Mouse (Mus musculus): ENCODE results near the gene Mrpl4. TPM values are rescaled to one million over a fixed set of nuclear protein-coding genes. Genes with fewer than 3 reads are reported as not detected.

Gene Mrpl4
- polyA plus RNA-seq (2012; rRNA removed) = 114 and 131 TPM in 2 replicates

DNA sequence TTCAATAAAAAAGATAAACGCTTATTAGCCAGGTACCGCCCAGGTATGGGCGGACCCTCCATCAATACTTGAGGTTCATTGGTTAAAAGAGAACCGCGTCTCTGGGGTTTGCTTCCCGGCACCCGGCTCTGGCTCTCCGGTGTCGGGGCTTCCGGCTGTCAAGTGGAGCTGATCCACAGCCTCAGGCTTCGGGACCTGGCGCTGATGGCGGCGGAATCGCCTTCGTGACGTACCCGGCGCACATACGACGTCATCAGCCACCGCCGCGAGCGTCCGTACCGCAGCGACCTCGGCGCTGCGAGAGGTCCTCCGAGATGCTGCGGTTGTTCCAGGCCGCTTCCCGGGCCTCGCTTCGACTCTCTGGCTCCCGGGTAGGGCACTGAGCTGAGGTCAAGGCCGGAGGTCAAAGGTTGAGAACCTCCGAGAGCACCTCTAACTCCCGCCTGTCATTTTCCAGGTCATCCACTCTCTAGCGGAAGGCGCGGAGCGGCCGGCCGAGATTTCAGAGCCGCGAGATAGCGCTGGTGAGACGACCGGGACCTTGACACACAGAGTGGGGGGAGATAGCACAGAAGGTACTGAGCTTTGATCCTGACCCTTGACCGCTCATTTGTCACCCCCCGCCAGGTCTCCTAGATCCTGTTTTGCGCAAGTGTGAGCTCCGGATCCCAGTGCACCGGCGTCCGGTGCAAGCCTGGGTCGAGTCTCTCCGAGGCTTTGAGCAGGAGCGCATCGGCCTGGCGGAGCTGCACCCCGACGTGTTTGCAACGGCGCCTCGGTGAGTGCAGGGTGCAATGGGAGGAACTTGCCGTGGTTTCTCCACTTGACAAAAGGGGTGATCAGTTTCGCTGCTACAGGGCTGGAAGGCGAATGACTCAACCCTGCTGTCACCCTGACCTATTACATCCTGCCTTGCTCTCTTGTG, at the start of gene Mrpl4:
Gene Mrpl4, plus strand, starts transcription at position 112 of the 925 bp plus-strand sequence.
- peak; percentile 80 to 94 for DNase-seq (ENCODE audit: extremely low spot score in 1 of 2, low spot score in 1 of 2)

DNA sequence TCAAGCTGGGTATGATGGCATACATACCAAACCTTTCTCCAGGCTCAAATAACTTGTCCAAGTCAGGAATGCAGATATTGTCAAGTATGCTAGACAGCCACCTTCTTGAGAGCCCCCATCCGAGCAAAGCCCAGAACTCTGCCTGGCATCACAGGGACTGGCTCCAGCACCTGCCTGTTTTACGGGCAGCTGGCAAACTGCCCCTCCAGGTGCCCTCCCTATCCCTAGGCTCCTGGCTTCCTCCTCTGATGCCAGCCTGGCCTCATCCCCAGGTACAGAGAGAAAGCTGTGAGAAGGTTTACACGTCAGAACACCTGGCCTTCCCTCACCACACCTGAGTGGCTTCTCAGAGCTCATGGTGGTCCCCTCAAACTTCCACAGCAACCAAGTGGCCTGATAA, 45.5 kb upstream of the Mrpl4 start:
- DNase-seq (ENCODE audit: extremely low spot score in 1 of 2, low spot score in 1 of 2) = no peak

DNA sequence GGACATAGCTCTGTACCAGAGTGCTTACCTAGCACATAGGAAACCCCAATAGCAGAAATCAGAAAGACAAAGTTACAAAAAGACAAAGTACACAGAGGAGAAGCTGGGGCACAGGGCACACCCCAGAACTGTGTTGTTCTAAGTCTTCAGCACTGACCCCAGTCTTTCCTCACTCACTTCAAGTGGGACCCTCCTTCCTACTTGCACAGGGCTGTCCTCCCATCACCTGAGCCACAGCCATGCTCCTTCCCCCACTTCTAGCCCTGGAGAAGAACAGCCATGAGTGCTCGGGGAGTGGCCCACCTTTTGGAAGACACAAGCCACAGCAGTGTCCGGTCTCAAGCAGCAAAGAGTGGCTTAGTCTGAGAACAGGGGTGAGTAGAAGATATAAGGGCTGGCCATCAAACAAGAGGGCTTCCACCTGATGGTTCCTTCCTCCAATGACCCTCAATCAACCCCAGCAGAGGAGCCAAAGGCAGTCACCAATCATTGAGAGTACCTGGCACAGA, 43.1 kb upstream of the Mrpl4 start, which contains the start of gene Dnmt1:
Gene Dnmt1, minus strand, starts transcription at position 459 of the 509 bp plus-strand sequence.
- no peak for DNase-seq (ENCODE audit: extremely low spot score in 1 of 2, low spot score in 1 of 2)

DNA sequence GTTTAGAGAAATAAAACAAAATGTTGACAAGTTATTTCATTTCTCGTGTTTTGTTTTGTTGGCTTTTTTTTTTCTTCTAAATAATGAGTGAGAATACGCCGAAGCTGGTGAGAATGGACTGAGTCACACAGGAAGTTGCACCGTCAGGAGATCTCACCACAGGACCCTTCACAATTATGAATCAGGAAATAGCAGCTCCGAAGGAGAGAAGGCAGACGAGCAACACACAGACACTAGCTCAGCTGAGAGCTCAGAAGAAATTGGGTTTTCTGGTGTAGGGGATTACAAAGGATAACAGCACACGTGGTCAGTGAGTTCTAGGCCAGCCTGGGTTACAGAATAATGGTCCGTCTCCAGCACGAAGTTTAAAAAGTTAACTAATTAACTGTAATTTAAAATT, 41.0 kb upstream of the Mrpl4 start:
- DNase-seq (ENCODE audit: extremely low spot score in 1 of 2, low spot score in 1 of 2) = no peak

DNA sequence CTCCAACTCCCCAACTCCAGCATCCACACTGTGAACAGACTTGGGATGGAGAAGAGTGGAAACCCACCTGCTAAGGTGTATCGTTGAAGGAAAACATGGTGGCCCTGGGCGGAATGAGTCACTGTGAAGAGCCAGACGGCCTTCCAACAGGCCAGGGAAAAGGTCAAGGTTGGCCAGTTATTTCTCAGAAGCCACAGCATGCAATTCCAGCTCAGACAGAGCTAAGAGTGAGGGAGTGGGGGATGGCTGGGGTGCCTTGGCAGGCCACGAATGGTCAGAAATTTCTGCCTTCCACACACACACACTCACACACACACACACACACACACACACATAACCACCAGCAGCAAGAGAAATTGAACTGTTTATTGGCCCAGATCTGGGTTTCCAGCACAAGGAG, 36.9 kb upstream of the Mrpl4 start:
- DNase-seq (ENCODE audit: extremely low spot score in 1 of 2, low spot score in 1 of 2) = no peak

DNA sequence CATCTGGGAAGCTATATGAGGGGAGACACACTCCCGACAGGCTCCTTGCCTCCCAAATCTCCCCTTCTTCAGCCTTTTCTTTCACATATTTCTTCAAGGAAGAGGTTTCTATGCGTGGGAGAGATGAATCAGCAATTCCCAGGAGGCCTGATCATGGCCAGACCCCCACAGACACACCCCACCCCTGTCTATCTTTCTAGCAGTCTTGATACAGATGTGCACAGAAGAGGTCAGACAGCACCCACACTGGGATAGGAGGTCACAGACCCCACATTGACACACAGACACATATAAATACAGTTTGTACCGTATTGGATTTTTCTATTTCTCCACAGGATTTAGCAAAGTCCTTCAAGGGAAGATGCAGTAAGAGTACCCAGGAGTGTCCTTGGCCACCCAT, 36.5 kb upstream of the Mrpl4 start:
- DNase-seq (ENCODE audit: extremely low spot score in 1 of 2, low spot score in 1 of 2) = no peak

DNA sequence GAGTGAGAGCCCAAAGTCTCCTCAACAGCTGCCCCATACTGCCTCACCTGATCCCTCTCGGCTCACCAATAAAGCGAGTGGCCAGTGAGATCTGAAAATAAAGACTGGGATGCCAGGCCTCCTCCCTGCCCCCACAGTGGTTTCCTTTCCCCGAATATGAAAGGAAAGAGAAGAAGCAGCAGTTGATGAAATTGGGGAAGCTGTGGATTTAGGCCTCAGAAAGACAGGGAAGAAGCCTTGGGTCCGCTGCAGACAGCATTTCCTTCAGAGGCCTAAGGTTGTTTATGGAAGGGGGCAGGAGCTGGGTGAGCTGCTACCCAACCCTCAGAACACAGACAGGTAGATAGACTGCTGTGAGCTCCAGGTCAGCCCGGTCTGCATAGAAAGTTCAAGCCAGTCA, 35.8 kb upstream of the Mrpl4 start:
- no peak for DNase-seq (ENCODE audit: extremely low spot score in 1 of 2, low spot score in 1 of 2)

DNA sequence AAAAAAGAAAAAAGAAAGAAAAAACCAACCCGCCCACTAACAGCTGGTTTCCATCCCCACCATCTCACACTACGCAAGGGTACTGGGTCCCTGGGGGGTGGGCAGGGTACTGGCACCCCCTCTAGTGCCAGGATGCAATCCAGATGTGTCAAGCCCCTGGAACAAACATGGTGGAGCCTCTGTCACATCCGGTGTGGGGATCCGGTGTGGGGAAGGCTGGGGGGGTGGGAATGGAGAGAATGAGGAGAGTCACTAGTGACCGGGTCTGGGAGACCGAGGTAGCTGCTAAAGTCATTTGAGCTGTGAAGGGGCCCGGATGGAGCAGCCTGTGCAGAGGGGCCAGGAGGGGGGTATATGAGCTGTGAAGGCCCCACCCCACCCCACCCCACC, 30.8 kb upstream of the Mrpl4 start:
- DNase-seq (ENCODE audit: extremely low spot score in 1 of 2, low spot score in 1 of 2) = no peak

DNA sequence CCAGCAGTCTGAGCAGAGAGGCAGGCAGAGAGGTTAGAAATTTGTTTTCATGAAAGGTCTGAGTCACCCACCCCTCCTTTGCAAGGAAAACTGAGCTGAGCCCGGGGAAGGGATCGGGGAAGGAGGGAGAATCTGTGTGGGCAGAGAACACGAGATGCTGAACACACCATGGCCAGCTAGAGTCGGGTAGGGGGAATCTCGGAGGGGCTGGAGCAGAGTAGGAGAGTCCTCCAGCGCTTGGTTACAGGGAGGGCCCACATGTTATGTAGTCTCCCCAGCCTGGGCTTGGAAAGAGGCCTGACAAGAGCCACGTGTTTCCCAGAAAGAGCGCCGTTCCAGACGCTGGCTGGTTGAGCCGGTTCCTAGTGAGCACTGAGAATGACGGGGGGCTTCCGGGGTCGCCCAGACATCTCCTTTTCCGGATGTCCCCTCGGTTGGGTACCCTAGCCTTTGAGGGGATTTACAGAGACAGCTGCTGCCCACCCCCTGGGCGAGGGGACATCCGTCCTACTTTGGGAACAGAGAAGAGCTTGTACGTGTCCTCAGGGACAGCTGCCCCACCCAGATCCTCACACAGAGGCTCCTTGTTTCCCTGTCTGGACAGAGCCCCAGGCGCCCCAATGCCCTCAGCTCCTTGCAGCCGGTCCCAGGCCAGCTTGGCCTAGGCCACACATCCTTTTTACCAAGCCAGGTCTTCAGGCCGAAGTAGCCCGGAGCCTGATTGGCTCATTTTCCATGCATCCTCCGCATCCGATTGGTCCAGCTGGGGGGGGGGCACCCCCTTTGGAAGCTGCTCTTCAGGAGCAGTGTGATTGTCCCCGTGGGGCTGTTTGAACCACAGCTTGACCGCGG, 30.2 kb upstream of the Mrpl4 start:
- peak; percentile 28 to 70 for DNase-seq (ENCODE audit: extremely low spot score in 1 of 2, low spot score in 1 of 2)

DNA sequence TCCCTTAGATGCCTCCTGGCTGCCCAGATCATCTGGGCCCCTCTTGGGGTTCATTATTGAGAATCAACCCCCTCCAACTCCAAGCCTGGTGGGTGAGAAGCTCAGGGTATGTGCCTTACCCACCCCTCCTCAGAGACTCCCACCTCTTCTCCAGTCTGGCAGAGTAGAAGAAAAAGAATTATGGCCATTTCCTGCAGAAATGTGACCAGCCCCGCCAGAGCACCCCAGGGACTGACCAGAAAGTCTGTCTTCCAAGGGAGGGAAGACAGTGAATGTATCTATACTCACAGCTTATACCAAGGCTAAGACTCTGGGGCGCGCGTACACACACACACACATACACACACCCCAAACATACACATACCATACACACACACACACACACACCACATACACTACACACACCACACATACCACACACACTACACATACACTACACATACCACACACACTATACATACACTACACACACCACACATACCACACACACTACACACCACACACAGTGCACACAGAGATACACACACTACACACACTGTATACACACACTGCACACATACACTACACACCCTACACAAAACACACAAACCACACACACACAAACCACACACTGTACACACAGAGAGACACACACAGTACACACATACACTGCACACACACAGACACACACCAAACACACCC, 29.4 kb upstream of the Mrpl4 start:
- no peak for DNase-seq (ENCODE audit: extremely low spot score in 1 of 2, low spot score in 1 of 2)

DNA sequence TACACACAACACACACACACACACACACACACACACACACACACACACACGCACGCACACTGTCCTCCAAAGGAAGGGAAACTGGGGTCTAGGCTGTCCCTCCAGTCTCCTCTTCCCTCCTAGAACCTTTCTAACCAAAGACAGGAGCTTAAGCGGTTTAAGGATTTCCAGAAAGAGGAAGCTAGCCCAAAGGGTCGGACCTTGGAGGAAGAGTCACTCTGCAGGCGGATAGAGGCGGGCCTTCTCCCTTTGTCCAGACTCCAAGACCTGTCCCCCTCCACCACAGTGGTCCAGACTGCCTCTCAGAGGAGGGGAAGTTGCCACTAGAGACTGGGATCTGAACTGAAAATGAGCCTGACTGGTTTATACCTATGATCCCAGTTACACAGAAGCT, 28.9 kb upstream of the Mrpl4 start:
- no peak for DNase-seq (ENCODE audit: extremely low spot score in 1 of 2, low spot score in 1 of 2)

DNA sequence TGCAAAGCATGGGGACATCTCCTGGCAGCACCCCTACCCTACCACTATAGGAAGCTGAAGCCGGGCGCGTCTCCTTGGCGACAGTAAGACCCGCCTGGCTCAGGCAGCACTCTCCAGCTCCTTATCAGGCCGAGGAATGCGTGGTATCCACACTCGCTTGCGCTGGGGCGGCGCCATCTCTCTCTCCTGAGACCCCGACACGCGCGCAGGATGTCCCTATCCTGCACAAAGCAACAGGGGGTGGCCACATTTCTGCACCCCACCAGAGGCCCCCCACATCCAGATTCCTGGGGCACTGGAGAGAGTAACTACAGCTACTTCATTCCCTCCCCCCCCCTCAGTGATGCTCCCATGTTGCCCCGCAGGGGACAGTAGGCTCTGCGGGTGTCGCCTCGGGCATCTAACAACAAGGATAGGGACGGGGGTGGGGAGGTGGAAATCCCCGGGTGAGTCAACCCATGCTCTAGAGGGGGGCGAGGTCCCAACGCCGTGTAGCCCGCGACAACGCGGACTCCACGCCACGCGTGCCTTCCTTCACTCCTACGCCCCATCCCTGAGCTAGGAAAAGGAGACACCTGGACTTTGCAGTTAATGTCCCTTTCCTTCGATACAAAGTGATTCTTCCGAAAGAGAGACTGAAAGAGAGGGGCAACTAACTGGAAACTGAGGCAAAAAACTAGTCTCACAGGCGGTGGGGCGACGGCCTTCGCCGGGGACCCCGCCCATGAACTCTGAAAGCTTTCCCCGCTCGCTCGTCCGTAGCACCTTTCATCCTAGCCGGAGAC, 26.9 kb upstream of the Mrpl4 start:
- DNase-seq (ENCODE audit: extremely low spot score in 1 of 2, low spot score in 1 of 2) = peak in 1 of 2 experiments; percentile 28

DNA sequence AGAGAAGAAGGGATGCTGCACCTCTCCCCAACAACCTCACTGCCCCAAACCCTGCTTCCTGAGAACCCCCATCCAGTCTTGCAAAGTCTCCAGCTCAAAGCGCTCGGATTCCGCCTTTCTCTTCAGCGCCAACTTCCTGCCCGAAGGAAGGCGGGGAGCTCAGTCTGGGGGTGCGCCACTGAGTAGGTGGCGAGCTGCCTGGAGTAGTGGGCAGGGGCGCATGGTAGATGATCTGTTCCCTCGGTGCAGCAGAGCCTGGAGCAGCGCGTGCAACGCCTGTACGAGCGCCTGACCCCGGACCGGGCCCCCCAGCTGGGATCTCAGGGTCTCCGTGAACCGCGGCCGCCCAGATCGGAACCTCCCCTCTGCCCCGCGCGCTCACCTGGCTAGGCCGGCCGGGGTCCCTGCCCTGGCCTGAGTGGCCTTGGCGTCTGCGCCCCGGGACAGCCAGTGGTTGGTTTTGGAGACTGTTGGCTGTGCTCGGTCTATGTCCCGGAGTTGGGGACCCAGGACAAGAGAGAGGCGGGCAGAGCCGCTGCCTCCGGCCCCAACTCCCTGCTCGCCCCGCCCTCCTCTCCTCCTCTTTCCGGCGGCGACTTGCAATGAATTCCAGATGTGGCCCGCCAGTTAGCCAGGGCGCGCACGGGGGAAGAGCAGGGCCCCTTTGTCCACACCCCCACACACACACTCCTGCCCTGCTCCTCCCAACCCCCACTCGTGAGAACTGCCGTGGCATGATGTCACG, 26.1 kb upstream of the Mrpl4 start, which contains the start of gene S1pr2:
Gene S1pr2, minus strand, starts transcription at position 566 of the 745 bp plus-strand sequence.
- peak; percentile 23 to 59 for DNase-seq (ENCODE audit: extremely low spot score in 1 of 2, low spot score in 1 of 2)

DNA sequence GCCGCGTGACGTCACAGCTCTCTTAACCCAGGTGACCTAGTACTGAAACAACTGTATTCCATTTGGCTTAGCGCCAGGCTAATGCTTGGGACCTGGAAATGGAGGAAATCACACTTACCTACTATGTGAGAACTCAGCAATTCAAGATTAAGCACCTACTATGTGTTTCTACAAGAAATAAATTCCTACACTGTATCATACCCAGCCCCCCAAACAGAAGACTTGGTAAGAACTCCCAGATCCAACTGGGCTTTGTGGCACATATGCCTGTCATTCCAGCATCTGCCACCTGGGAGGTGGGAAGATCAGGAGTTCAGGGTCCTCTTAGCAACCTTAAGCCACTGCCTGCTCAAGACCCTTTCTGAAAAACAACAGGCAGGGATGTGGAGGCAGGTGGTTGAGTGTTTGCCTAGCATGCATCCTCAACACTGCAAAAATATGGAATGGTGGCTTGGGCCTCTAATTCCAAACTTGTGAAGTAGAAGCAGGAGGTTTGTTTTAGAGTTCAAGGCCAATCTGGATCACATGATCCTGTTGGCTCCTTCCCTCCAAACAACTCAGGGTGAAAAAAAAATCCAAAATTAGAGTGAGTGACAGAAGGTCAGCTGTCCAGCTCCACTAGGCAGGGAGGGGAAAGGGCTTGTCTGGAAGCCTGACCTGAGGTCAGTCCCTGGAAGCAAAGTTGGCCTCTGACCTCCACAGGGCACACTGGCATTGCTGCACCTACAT, 25.4 kb upstream of the Mrpl4 start:
- DNase-seq (ENCODE audit: extremely low spot score in 1 of 2, low spot score in 1 of 2) = no peak

DNA sequence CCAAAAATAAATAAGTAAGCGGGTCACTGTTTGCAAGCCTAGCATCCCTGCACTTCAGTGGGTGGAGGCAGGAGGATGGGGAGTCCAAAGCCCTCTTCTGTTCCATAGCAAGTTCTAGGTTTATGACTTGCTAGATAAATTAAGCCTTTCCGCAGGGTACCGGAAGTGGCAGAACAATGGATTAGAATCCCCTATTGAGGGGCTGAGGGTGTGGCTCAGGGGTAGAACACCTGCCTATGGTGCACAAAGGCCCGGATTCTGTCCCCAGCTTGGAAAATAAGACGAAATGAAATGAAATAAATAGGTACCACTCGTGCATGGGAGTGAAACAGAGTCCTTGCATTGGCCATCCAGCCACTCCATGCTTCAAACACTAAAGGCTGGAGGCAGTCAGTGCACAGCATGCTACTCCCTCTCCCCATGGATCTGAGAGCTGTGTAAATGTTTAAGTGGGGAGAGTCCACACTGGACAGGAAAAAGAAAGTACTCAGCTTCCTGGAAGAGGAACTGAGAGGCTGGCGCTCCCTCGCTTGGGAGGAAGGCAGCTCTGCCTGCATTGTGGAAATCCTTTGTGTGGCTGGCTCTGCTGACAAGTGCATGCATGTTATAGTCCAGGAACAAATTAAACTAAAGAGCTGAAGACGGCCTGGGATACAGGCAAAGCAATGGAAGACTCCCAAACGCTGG, 24.0 kb upstream of the Mrpl4 start:
- no peak for DNase-seq (ENCODE audit: extremely low spot score in 1 of 2, low spot score in 1 of 2)

DNA sequence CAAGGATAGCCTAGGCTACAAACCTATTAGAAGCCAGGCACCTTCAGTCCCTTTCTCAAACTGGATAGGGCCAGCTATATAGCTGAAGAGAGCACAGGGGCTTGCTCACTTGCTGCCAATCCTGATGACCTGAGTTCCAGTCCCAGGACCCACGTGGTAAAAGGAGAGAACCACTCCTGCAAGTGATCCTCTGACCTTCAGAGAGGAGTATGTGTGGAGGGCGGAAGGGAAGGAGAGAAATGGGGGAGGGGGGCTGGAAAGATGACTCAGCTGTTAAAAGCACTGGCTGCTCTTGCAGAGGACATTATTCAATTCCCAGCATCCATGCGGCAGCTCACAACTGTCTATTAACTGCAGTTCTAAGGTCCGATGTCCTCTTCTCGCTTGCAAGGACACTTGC, 23.4 kb upstream of the Mrpl4 start:
- DNase-seq (ENCODE audit: extremely low spot score in 1 of 2, low spot score in 1 of 2) = no peak

DNA sequence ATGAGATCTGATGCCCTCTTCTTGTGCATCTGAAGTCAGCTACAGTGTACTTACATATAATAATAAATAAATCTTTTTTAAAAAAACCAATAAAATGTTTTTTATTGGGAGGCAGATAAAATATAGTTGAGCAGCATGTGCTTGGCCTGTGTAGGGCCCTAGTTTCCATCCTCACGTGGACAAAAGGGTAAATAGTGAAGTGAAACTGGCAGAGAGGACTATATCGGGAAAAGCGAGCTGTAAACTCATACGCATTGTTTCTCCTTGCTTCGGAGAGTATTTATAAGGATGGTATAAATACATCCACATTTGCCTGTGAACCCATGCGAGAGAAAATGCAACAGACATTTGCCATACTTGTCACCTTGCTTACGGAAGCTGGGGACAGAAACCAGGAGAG, 22.8 kb upstream of the Mrpl4 start:
- DNase-seq (ENCODE audit: extremely low spot score in 1 of 2, low spot score in 1 of 2) = no peak

DNA sequence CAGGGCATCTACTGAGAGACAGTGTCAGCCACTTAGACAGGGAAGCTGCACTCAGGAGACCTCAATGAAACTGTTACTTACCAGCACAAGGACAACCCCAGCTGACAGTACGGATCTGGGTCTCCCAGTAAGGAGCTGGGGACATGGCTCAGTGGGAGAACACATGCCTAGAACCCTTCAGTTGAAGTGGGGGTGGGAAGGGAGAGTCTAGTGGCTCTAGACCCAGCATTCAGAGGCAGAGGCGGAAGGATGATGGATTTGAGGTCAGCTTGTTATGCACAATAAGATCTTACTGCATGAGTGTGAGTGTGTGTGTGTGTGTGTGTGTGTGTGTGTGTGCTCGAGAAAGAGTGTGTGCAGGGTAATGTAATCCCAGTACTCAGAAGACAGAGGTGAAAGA, 20.4 kb upstream of the Mrpl4 start:
- no peak for DNase-seq (ENCODE audit: extremely low spot score in 1 of 2, low spot score in 1 of 2)
